Mouse (Mus musculus) adrenal gland, adult 2 months (tissue): Measurements from ENCODE around the gene Rps3a1. TPM values are rescaled to one million over a fixed set of nuclear protein-coding genes. Genes with fewer than 3 reads are reported as not detected.
"Not testable (repeated sequence)": the region's sequence is repeated elsewhere in the genome, so short reads cannot be mapped to it uniquely, and the experiment has no call there.

Experiments
- DNase-seq: peaks from one replicate; pipeline ENCODE4 v3.0.0; 2021
- polyA plus RNA-seq: library from polyadenylated mRNA; depleted of rRNA; stranded (reverse); fragments of >200 nt; gene quantifications from 2 replicates; pipeline ENCODE4 v1.2.3, GENCODE M21; 2012; rRNA removed
- total RNA-seq, 2 experiments: library from RNA; stranded (reverse); gene quantifications; 2 replicates each; pipeline ENCODE4 v1.2.3; 2021

Rps3a1 gene
- total and polyA plus RNA-seq, 3 experiments, result 17.1 to 830 (median 728) TPM

DNA sequence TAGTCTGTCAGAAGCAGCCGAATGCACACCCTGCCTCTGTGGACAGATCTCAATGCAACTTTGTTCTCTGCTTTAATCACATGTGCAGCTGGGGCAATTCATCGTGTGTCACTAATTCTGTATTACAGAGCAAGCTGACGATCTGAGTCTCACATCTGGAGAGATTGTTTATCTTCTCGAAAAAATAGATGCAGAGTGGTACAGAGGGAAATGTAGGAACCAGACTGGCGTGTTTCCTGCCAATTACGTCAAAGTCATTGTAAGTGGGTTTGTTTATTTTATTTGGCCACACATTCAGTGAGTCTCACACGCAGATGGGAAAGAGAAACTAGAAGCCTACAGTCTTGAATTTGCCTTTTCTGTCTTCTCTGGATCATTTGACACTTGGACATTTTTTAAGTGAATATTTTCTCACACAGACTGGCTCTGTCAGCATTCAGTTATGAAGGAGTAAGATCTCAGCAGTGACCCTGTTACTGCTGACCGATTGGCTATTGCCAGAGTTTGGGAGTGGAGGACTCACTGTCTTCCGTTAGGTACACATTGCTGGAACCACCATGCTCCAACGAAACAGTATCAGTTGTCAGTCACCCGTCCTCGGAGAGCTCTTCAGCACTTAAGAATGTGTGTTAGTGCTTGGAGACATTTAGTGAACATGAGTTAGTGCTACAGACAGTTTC lies 27.7 kb downstream of the Rps3a1 start:
- no peak for DNase-seq

- DNase-seq, result no peak
Measured at GRCm38 (mm10) chr3:86112766-86113165, 29.7 kb downstream of the Rps3a1 start.

DNA sequence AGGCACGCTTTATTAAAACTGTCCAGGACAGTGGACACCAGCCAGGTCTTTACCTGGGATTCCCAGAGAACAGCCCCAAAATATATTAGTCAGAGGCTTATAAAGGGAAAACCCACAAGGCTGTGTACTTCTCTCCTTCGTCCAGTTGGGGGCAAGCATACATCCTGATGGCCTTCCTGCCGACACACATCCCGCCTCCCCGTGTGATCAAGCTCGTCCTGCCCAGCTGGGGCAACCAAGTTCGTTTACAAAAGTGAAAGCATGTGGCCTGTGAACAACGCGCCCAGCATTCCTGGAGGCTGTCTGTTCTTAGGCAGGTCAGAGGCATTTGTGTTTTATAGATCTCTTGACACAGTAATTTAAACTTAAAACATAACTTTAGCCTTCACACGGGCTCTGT lies 32.4 kb downstream of the Rps3a1 start:
- DNase-seq, result peak; percentile 57

DNA sequence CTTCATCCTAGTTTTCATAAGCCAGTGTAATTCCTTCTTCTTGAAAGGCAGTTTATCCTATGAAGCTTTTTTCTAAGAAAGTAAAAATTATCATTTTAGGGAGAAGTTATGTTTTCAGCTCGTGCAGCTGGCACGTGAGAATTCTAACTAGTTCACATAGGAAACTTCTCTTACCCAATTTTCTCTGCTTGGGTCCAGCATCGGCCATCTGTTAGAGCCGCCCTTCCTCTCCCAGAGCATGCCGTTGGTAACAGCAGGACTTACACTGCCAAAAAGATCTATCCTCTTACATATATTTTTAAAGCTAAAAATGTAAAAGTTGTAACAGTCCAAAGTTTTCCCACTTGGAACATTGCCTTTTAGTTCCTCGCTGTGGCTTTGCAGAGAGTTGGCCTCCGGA lies 33.4 kb downstream of the Rps3a1 start:
- DNase-seq, result no peak

- peak; percentile 6 for DNase-seq
Measured at GRCm38 (mm10) chr3:86108576-86108975, 33.9 kb downstream of the Rps3a1 start.

- DNase-seq, result no peak
Measured at GRCm38 (mm10) chr3:86107637-86108539, 34.6 kb downstream of the Rps3a1 start.

GRCm38 (mm10) chr3:86106086-86106632 lies 36.3 kb downstream of the Rps3a1 start:
- no peak for DNase-seq

GRCm38 (mm10) chr3:86104909-86105308 lies 37.6 kb downstream of the Rps3a1 start:
- no peak for DNase-seq

DNA sequence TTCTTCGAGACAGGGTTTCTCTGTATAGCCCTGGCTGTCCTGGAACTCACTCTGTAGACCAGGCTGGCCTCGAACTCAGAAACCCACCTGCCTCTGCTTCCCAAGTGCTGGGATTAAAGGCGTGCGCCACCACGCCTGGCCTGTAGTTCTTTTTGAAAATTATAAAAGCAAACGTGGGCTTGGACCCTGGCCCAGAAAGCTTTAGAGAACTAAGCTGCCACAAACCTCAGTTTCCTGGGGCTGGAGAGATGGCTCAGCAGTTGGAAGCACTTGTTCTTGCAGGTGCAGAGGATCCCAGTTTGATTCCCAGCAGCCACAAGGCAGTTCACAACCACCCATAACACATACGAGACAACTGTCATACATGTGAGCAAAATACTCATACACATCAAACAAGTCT lies 38.1 kb downstream of the Rps3a1 start:
- DNase-seq, result not testable (repeated sequence)

- no peak for DNase-seq
Measured at GRCm38 (mm10) chr3:86103449-86104291, 38.8 kb downstream of the Rps3a1 start.

GRCm38 (mm10) chr3:86101956-86102355 lies 40.5 kb downstream of the Rps3a1 start:
- no peak for DNase-seq

DNA sequence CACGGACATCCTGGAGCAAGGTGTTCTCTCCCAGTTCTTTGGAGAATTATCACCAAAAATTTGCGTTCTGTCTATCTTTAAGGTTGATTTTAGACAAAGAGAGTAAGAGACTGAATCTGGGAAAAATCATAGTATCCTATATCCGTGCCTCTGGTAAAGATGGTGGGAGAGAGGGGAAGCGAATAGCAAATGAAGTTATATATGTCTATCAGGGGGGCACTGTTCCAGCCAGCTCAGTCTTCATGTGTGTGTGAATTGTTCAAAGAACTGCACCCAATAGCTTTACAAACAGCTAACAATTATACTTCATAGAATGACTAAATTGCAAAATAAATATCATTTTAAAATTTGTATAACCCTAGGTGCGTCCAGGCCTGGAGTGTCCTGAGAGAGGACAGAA lies 48.6 kb downstream of the Rps3a1 start:
- DNase-seq, result no peak

DNA sequence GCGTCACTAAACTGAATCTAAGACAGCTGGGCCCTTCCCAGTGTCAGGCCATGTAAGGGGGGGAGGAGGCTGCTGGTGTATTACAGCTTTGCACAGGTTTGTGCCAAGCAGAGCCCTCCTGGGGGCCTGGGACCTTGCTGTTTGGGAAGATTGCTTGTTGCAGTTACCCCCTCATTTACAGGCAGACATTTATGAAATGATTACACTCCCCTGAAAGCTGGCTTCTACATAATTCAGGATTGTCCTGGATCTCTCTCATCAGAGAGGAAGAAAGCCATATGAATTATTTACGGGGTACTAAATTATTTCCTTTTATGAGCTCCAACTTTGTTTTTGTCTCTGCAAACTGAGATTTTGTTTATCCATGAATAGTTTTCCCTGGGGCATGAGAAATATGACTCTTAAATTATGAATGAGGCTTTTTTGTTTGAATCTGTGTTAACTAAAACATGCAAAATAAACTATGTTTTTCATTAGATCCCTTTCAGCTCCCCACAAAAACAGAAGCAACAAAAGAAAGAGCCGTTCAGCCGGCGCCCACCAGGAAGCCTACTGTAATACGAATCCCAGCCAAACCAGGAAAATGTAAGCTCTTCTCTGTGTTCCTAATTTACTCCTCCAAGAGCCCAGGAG lies 49.2 kb downstream of the Rps3a1 start:
- no peak for DNase-seq

Other genes with a start within 250 kb of the Rps3a1 start
- 10 to 100 TPM; 14.5 to 26.8 TPM for gene Sh3d19, start 171.6 kb downstream of the Rps3a1 start, total RNA-seq
- 19.1 and 20.4 TPM in 2 replicates for gene Sh3d19, start 171.6 kb downstream of the Rps3a1 start, polyA plus RNA-seq
- not detected for gene Prss48, start 140.2 kb downstream of the Rps3a1 start, total RNA-seq
- not detected in 2 replicates for gene Prss48, start 140.2 kb downstream of the Rps3a1 start, polyA plus RNA-seq
- 10 to 100 TPM; 28.6 to 36.4 TPM for gene Lrba, start 82.0 kb upstream of the Rps3a1 start, total RNA-seq
- 9.2 and 11.0 TPM in 2 replicates for gene Lrba, start 82.0 kb upstream of the Rps3a1 start, polyA plus RNA-seq